Mouse (Mus musculus) common myeloid progenitor, adult 5-6 weeks (primary cell): ENCODE measurements around the gene Gm49378. TPM values are rescaled to one million over a fixed set of nuclear protein-coding genes. Genes with fewer than 3 reads are reported as not detected.

Experiments used
- ATAC-seq: replicated peaks from 2 replicates; pipeline ENCODE4 v1.8.0; 2016; ENCODE audit warnings: low read depth, mild to moderate bottlenecking, moderate TSS enrichment, inconsistent platforms; ENCODE audit not compliant: poor library complexity, severe bottlenecking
- total RNA-seq: library from RNA; stranded (forward); fragments of 200-1000, 187-1606 nt; gene quantifications from 2 replicates; pipeline ENCODE4 v1.2.3, GENCODE M21; 2017

The Gm49378 gene
- total RNA-seq, 1 experiment from 2014 or later: 0.87 TPM

GRCm38 (mm10) chr14:55592226-55592625 lies 45.5 kb downstream of the Gm49378 start:
- no peak for ATAC-seq

DNA sequence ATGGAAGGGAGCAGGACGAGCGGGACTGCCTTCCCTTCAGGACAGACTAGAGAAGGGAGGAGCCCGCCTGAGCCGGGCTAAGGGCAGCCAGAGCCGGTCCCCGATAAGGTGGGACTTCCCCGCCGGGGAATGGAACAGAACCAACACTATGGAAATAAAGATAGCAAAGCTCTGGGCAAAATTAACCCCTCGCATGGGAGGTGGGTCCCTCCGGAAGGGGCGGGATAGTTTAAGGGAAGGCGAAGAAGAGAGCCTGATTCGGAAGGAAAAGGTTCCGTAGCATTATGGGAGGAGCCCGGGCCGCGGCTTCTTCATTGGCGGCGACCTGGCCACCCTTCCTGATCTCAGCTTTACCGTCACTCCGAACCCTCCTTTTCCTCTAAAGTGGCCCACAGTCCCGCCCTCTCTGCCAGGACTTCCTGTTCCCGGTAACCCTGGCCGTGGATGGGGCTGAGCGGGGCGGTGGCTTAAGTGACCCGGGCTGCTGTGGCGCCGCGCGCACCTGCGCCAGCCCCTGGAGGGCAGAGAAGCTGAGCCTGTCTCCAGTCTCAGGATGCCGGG lies 46.3 kb downstream of the Gm49378 start, which contains the start of gene Rnf31:
Gene Rnf31, plus strand, starts transcription at position 378 of the 561 bp plus-strand sequence.
- peak; percentile 85 for ATAC-seq

- peak; percentile 83 for ATAC-seq
These were observed 46.9 kb downstream of the Gm49378 start, which contains the start of gene Psme2 for GRCm38 (mm10) chr14:55590748-55591330. Gene Psme2, minus strand, starts transcription at chr14:55591113.

GRCm38 (mm10) chr14:55589771-55590448 lies 47.8 kb downstream of the Gm49378 start:
- no peak for ATAC-seq

GRCm38 (mm10) chr14:55589271-55589670 lies 48.4 kb downstream of the Gm49378 start:
- ATAC-seq: no peak

GRCm38 (mm10) chr14:55586149-55586548 lies 51.5 kb downstream of the Gm49378 start:
- peak; percentile 6; the same call in 1 of the 2 replicates for ATAC-seq

GRCm38 (mm10) chr14:55585566-55585960 lies 52.1 kb downstream of the Gm49378 start:
- ATAC-seq: peak; percentile 13; the same call in 1 of the 2 replicates

DNA sequence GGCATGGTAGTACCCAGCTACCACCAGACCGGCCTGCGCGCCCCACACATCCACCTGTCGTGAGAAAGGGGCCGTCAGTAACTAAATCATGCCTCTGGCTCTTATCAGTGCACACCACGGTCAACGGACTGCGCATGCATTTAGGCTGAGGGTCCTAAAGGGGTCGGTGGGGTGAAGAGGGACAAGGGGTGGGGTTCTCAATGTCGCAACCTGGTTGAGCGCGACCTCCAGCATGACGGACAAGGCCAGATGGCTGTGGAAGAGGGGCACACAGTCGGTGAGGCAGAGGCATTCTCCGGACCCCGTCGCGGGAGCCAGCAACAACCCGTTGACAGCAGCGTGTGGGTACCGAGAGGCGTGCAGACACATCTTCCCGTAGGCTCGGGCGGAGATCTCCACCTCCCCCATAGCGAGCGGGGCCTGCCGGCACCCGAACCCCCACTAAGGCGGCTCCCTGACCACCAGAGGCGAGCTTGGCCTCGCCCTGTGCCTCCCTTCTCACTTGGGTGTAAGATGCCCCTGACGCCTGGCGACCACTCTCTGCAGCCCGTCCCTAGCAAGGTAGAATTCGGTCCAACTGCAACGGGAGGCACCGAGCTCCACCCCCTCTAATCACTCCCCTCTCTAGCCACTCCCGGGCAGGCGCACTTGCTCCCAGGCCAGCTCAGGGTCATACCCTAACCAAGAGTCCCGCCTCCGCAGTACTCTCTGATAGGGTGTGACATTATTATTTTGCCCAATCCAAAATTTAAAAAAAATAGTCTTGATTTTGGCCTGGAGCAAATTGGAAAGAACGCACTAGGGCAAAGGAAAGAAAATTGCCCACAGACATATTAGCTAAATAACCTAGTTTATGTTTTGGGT lies 52.8 kb downstream of the Gm49378 start, which contains the start of gene Emc9:
Gene Emc9, minus strand, starts transcription at position 601 of the 864 bp plus-strand sequence.
- ATAC-seq: peak; percentile 86

- no peak for ATAC-seq
These were observed 53.4 kb downstream of the Gm49378 start for GRCm38 (mm10) chr14:55584303-55584701.

DNA sequence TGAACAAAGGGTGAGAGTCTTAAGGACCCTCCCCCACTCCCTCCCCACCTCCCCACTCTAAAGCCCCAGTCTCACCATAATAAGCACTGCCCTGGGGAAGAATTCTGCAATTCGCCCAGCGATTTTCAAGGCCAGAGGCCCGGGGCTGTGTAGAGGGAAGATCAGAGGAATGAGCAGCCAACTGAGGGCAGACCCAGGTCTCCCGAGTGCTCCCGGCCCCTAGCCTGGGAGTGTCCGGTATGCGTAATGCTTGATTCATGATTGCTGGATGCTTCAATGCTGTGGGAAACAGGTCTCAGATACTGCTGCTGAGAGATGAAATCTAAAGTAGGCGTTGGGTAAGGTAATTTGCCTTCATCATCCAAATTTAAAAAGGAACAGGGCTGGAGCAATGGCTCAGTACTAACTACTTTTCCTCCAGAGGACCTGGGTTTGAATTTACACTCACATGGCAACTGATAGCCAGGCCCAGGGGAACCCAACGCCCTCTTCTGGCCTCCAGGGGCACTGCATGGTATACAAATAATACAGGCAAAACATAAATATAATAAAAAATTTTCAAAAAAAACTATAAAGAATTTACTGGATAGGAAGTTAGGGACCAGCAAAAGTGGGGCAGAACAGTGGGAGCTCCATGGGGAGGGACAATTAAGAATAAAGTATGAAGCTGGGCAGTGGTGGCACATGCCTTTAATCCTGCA lies 55.6 kb downstream of the Gm49378 start:
- ATAC-seq: no peak

DNA sequence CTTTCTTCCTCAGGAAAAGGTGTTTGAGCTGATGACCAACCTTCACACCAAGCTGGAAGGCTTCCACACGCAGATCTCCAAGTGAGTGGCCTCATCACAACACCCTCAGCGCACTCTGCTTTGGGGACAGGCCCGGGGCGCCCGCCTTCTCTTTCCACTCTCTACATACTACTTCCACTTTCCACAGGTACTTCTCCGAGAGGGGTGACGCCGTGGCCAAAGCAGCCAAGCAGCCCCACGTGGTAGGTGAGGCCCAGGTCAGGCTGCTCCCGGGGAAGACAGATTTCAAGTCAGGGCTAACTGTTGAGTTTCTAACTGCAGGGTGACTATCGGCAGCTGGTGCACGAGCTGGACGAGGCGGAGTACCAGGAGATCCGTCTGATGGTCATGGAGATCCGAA lies 57.0 kb downstream of the Gm49378 start:
- no peak for ATAC-seq

GRCm38 (mm10) chr14:55579511-55580496 lies 57.9 kb downstream of the Gm49378 start:
- no peak for ATAC-seq

Other genes with a start within 250 kb of the Gm49378 start
- 77.1 and 95.0 TPM in 2 replicates for gene Dhrs4, start 159.1 kb downstream of the Gm49378 start, total RNA-seq
- gene Carmil3, start 147.2 kb downstream of the Gm49378 start, total RNA-seq: 0.15 and 2.1 TPM in 2 replicates
- not detected in 2 replicates for gene Cpne6, start 127.5 kb downstream of the Gm49378 start, total RNA-seq
- not detected in 2 replicates for gene Nrl, start 112.9 kb downstream of the Gm49378 start, total RNA-seq
- 47.8 and 51.1 TPM in 2 replicates for gene Pck2, start 97.6 kb downstream of the Gm49378 start, total RNA-seq
- 41.6 and 79.5 TPM in 2 replicates for gene Dcaf11, start 77.9 kb downstream of the Gm49378 start, total RNA-seq
- gene A730061H03Rik, start 77.5 kb downstream of the Gm49378 start, total RNA-seq: not detected in 2 replicates
- 1.3 TPM in 1 of 2 replicates, not detected in the other for gene Fitm1, start 62.3 kb downstream of the Gm49378 start, total RNA-seq
- 329 and 372 TPM in 2 replicates for gene Psme1, start 59.8 kb downstream of the Gm49378 start, total RNA-seq
- 19.1 and 24.3 TPM in 2 replicates for gene Emc9, start 52.6 kb downstream of the Gm49378 start, total RNA-seq
- 217 and 241 TPM in 2 replicates for gene Psme2, start 46.8 kb downstream of the Gm49378 start, total RNA-seq
- gene Rnf31, start 46.2 kb downstream of the Gm49378 start, total RNA-seq: 11.9 and 21.2 TPM in 2 replicates
- gene Irf9, start 34.3 kb downstream of the Gm49378 start, total RNA-seq: 38.5 and 39.8 TPM in 2 replicates
- 8.1 and 12.7 TPM in 2 replicates for gene Rec8, start 19.9 kb downstream of the Gm49378 start, total RNA-seq
- 23.0 and 64.0 TPM in 2 replicates for gene Ipo4, start 1.9 kb downstream of the Gm49378 start, total RNA-seq
- 42.8 and 66.8 TPM in 2 replicates for gene Tm9sf1, start 5.9 kb upstream of the Gm49378 start, total RNA-seq
- 0.27 and 0.82 TPM in 2 replicates for gene Tssk4, start 12.3 kb upstream of the Gm49378 start, total RNA-seq
- gene Mdp1, start 22.6 kb upstream of the Gm49378 start, total RNA-seq: 26.2 and 28.2 TPM in 2 replicates
- gene Gmpr2, start 34.0 kb upstream of the Gm49378 start, total RNA-seq: 39.3 and 46.1 TPM in 2 replicates
- 345 and 391 TPM in 2 replicates for gene Nedd8, start 34.2 kb upstream of the Gm49378 start, total RNA-seq
- gene Tinf2, start 43.9 kb upstream of the Gm49378 start, total RNA-seq: 20.9 and 24.1 TPM in 2 replicates
- gene Tgm1, start 76.0 kb upstream of the Gm49378 start, total RNA-seq: 1.9 and 2.8 TPM in 2 replicates
- 11.6 and 15.0 TPM in 2 replicates for gene Rabggta, start 84.4 kb upstream of the Gm49378 start, total RNA-seq
- gene Dhrs1, start 107.8 kb upstream of the Gm49378 start, total RNA-seq: 8.3 and 23.9 TPM in 2 replicates
- gene Nop9, start 107.8 kb upstream of the Gm49378 start, total RNA-seq: 21.4 and 22.7 TPM in 2 replicates
- gene Cideb, start 120.6 kb upstream of the Gm49378 start, total RNA-seq: 0.14 and 1.1 TPM in 2 replicates
- 0.46 and 0.49 TPM in 2 replicates for gene Ltb4r2, start 123.5 kb upstream of the Gm49378 start, total RNA-seq
- gene Ltb4r1, start 128.1 kb upstream of the Gm49378 start, total RNA-seq: 1.5 and 6.3 TPM in 2 replicates
- not detected in 2 replicates for gene Adcy4, start 146.2 kb upstream of the Gm49378 start, total RNA-seq
- gene Ripk3, start 151.0 kb upstream of the Gm49378 start, total RNA-seq: 33.0 and 43.3 TPM in 2 replicates
- not detected in 2 replicates for gene Nfatc4, start 185.2 kb upstream of the Gm49378 start, total RNA-seq
- gene Nynrin, start 216.1 kb upstream of the Gm49378 start, total RNA-seq: 5.9 and 6.5 TPM in 2 replicates
- not detected in 2 replicates for gene Cbln3, start 246.5 kb upstream of the Gm49378 start, total RNA-seq
- gene Khnyn, start 247.1 kb upstream of the Gm49378 start, total RNA-seq: 17.4 and 20.9 TPM in 2 replicates